Mouse (Mus musculus) E14TG2a.4 (cell line): ENCODE data around the gene Dner.

Source experiments
- CTCF ChIP-seq: conservative IDR thresholded peaks from 2 replicates; pipeline ENCODE4 v1.5.1; 2014; ENCODE audit warnings: low read length
- NANOG ChIP-seq: IDR thresholded peaks from 2 replicates; pipeline ENCODE4 v1.6.1; 2014; ENCODE audit warnings: borderline replicate concordance, low read length, mixed read lengths
- POU5F1 ChIP-seq: IDR thresholded peaks from 2 replicates; pipeline ENCODE4 v1.6.1; 2014; ENCODE audit warnings: low read length, borderline replicate concordance

- TF ChIP-seq CTCF = no peak
- TF ChIP-seq NANOG = no peak
- no peak for TF ChIP-seq POU5F1
These were observed 333.1 kb downstream of the Dner start for GRCm38 (mm10) chr1:84362709-84363617.
